Mouse (Mus musculus) gastrocnemius, adult 18-20 months (tissue): ENCODE measurements around the gene Elovl6. TPM values are rescaled to one million over a fixed set of nuclear protein-coding genes. Genes with fewer than 3 reads are reported as not detected.

Experiments
- DNase-seq: peaks from one replicate; pipeline ENCODE4 v3.0.0; 2021; ENCODE audit warnings: low spot score
- total RNA-seq, 2 experiments: library from RNA; stranded (reverse); gene quantifications; 2 replicates each; pipeline ENCODE4 v1.2.3; 2021

The Elovl6 gene
- total RNA-seq, 2 experiments from 2014 or later, result 0.39 to 0.62 TPM

DNA sequence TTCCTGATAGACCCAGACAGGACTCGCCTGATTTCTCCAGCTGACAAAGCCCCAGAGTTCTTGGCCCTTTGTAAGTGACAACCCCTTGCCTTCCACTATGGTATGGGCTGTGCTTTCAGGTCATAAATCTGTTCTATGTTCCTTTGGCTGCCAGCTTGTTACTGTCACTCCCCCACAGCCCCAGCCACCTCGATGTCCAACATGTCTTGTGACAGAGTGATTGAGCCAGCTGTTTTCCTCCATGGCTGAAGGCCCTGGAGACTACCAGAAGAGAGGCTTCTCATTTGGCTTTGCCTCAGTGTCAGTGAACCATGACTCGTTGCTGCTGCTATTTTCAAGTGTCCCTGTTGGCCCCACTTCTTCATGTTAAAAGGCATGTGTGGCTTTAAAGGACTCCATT, 113.3 kb downstream of the Elovl6 start:
- DNase-seq, result peak; percentile 22

DNA sequence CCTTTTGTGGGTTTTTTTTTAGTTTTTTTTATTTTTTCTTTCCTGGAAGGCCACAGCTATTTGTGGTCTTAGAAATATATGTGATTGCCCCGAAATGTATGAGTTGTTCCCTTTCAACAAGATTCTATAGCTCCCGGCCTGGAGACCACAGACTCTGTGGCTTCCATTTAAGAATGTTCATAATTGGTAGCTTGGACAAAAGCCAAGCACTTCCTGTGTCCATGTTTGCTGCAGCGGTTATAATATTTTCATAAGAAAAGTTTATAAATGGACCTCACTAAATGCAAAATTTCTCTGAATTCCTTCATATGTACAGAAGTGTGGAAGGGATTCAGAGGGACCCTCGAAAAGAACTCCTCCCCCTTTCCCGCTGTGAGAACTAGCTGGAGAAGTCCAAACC, 114.6 kb downstream of the Elovl6 start:
- DNase-seq, result no peak

DNA sequence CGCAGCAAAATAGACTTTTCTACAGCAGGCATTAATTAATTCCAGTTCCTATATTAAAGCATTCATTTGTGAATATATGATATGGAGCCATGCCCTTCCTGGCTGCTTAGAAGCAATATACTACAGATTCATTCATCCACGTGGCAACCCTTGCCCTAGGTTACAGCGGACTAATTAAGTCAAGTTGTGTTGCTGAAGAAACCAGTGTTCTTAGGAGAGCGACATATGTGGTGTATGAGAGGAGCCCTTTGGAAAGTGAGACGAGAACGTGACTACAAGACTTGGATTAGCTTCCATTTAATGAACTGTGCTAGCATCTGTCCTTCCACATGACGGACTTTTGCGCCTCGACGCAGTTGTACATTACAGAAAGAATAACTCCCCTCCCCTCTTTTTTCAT, 115.2 kb downstream of the Elovl6 start:
- no peak for DNase-seq

DNA sequence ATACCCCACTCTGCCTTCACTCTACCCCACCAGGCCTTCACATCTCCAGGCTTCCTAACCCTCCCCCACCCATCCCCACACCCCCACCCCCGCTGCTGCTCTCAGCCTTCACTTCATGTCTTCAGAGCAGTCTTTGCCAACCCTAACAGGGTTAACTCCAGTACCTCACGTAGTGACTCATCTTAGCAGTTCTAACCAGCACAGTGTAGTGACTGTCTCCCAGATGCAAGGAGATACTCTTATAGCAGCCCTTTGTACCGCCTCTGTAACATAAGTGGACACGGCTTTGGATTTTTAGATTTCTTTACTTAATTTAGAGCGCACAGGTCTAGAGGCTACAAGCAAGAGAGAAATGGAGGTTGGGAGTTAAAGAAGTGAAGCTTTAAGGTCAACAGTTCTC, 116.4 kb downstream of the Elovl6 start:
- DNase-seq, result no peak

DNA sequence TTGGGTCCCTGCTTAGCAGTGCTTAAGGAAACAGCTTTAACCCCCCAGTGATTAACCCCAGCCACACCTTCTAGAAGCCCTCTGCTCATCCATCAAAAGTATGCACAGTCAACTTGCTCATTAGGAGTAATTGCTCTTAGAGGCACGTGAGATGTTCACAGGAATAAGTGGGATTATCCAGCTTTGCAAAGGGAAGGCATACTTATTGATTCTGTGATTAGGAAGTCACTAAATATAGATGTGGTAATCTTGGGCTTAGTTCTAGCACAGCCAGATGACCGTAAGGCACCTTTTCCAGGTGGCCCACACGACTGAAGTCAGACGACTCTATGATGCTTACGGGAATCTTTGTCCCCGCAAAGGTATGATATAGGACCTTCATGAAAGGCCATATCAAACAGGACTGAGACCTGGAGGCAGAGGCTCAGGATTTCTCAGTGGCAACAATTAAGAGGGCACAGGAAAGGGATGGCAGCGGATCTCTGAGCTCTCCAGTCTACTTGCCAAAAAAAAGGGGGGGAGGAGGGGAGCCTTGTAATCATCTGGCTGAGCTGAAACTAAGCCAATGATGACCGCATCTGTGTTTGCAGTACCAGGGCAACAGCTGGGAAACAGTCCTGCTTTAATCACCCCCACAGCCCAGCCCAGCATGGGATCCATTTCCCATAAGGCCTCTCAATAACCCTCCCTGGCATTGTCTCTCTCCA, 117.6 kb downstream of the Elovl6 start:
- DNase-seq, result peak; percentile 43

DNA sequence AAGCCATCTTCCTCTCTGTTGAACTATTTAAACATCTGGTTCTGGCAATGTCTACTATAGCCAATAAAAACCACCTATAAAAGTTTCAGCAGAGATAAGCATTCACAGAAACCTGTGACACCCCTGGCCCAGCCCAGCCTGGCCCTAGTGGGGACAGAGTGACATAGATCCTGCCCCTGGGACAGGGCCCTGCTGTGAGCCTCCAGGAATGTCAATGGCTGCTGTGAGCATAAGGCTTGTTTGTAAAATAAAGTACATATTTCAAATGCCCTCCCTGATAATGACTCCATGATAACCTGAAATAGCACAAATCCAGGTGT, 118.1 kb downstream of the Elovl6 start:
- DNase-seq, result no peak

DNA sequence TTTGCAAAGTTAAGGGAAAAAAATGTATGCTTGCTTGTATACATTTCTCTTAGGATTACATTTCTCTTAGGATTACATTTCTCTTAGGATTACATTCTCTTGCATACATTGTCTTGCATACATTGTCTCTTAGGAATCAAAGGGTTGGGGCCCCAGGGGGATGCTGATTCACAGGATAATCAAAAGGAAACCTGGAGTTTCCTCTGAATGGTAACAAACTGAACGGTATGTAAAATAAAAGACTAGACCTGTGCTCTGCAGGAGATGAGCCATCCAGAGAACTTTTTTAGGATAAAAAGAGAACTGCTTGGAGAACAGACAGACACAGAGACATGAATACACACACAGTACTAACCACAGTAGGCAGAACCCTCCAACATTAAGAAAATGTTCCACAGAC, 118.8 kb downstream of the Elovl6 start:
- no peak for DNase-seq

DNA sequence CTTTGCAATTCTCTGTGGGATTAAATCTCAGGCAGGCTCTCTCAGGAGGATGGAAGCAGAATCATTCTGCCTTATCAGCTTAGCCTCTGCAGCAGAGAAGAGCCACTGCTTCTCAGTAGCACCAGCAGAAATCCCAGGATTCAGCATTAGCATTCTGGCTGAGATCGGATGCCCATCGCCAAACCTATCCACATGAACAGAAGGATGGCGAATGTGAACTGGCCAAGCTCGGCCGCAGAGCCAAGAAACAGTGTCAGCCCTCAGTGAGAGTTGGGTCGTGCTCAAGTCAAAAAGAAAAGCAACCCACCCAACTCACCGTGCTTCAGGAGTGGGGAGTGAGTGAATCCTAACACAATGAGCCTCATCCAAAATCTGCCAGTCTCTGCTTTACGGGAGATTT, 119.6 kb downstream of the Elovl6 start:
- no peak for DNase-seq

DNA sequence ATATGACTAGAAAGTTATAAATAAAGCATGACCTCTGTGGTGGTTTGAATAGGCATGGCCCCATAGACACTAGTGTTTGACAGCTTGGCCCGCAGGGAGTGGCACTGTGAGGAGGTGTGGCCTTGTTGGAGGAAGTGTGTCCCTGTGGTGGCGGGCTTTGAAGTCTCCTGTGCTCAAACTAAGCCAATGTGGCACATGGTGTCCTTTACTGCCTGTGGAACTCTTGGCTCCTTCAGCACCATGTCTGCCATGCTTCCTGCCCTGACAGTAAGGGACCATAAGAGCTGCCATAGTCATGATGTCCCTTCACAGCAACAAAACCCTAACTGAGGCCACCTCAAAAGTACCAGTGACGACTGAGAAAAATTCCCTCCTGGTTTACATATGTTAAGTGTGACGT, 120.3 kb downstream of the Elovl6 start:
- no peak for DNase-seq

DNA sequence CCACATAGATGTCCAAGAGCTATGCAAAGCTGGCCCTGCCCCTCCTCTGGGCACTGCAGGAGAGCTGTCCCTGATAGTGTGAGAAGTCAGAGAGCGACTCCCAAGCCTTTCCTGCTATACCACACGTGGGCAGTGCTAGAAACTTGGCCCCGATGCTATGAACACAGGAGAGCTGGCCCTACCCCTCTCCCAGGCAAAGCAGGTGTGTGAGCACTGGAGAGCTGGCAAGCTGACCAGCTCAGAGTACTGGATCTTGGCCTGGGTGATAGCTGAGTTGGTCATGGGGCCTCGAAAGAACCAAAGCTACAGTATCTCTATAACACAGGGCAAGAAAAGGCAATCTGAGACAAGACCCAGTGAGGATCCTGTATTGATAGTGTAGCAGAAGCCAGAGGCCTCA, 124.4 kb downstream of the Elovl6 start:
- no peak for DNase-seq

DNA sequence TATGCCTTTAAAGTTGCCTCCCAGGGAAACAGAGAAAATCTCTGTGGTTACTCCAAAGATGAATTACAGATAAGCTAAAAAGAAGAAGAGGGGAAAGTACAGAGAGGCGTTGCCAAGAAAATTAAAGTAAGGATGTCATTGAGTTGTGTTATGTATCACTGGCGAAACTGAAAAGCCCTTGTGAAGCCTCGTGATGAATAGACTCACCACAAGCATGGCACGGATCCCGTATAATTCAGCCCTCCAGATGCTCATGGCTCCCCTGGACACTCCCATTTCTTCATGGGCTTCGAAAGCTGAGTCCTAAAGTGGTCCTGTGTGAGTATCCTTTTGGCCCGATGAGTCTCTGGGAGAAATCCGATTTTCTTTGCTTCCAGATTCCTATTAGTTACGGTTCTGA, 125.1 kb downstream of the Elovl6 start:
- no peak for DNase-seq

DNA sequence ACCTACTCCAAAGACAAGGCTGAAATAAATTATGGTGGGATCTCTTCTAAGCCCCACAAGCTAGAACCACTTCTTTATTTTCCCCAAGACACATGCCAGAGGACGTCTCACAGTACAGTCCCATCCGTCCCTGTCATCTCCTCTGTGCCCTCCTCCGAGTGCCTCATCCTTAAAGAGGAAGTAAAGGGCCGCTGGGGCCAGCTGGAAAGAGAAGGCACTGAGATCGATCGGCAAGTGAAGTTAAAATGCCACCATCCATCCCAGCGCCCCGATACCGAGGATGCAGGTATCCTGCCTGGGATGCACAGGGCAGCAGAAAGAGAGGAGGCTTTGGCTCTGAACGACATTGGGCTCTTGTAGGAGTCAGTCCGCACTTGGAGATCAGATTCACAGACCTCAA, 125.6 kb downstream of the Elovl6 start:
- DNase-seq, result no peak

DNA sequence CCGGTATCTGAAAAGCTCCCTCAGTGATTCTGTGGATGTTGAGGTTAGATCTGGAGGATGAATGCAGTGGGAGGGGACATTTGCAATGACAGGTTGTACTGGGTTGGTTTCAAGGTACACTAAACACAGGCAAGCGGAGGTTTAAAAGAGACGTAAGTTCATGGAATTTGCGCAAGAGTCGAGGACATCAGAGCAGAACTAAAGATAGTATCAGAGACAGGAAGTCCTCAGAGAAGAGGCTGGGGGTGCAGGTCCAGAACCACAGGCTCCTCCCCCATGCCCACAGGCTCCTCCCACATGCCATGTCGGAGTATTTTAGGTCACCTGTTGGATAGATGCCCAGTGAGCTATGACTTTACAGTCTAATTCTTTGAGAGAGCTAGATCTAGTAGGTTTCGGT, 126.6 kb downstream of the Elovl6 start:
- no peak for DNase-seq

DNA sequence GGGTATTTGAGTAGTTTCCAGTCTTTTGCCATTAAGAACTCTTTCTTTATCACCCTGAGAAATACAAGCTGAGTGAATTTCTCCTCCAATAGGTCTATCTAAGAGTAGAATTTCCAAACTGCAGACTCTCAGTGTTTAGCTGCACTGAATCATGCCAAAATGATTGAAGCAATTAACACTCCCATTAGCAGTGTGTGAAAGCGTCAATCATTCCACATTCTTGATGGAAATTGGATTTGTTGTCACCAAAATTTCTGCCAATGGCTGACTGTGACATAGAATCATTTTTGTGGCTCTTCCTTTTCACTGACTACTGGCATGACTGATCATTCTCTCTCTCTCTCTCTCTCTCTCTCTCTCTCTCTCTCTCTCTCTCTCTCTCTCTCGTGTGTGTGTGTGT, 131.8 kb downstream of the Elovl6 start:
- DNase-seq, result no peak

DNA sequence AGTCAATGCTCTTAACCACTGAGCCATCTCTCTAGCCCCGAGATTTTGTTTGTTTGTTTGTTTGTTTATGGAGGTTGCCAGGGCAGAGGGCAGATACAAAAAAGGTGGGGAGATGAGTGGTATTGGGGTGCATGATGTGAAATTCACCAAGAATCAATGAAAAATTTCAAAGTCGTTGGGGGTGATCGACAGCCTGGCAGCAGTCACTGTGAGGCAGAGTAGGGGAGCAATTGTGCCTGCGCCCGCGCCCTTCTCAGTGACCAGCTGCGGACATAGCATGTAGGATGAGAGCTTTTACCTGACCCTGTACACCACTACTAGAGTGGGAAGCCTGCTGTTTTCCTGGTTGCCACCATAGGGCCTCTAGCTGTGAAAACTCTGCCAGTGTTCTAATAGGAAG, 143.8 kb downstream of the Elovl6 start:
- no peak for DNase-seq

DNA sequence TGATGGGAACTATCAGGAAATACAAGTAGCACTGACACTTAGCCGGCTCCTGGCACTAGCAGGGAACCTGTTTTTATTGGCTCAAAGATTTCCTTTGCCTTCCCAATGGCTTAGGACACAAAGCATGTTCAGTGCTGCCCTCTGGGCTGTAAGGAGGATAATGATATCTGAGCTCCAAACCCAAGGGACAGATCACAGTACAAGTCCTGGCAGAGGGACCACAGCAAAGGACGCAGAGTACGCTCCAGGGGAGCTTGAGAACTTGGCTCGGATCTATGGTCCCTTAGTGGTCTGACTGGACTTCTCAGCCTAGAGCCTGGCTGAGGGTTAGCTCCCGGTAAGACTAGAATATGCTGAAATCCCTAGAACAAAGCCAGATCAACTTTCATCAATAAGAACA, 148.1 kb downstream of the Elovl6 start:
- DNase-seq, result peak; percentile 82

DNA sequence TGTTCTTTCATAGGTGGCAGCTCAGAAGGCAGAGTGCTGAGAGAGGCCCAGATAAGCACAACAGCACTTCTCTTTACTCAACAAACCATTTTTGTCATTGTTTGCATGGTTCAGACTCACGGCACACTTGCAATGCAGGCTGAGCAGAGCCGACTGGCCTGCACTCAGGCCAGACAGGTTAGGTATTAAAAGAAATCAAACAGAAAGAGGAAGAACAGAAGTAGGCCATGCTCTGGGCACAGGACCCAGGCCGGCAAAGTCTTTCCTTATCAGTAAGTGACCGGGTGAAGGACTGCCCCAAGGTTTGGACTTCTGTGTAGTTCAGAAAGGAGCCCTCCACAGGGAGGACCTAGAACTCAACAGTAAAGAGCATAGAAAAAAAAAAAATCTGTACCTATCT, 149.7 kb downstream of the Elovl6 start:
- DNase-seq, result no peak

DNA sequence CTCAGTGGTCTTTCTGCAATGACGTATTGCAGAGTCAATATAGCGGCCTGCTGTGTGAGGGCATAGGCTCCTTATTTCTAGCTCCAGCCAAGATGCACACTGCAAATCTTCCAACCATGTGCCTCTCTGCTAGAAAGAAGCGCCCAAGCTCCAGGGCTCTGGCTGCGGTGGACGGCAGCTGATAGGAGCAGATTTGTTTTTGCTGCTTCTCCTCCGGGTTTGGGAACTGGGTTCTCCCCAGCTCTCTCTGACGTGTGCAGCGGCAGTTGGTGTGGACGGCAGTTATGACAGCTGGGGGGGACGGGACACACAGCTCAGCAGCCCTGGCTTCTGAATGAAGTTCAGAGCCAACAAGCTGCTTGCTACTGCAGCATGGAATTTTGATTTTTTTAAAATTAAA, 150.2 kb downstream of the Elovl6 start:
- no peak for DNase-seq

DNA sequence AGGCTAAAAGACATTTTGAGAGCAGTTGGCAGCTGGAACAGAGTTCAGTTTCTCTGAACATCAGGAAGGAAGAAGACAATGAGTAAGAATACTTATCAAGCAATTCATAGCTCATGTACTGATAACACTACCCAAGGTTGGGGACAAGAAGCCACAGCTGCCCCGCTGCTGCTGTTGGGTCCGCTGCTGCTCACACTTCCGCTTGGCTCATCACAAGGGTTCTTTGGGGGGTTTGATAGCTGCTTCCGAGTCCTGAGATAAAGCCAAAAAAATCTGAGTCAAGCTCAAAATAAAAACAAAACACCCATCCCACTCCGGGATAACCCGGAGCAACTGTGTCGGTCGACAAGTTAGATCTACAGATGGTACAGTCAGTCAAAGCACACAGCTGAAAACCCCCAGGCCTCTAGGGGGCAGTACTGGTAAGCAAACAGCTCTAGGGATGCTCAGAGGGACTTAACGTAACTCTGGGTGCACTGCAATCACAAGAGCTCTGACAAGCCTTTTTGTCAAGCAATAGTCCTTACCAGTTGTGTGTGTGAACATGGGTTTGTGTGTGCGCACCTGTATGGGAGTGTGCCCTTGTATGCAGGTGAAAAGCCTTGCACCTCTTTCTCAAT, 151.0 kb downstream of the Elovl6 start:
- no peak for DNase-seq

DNA sequence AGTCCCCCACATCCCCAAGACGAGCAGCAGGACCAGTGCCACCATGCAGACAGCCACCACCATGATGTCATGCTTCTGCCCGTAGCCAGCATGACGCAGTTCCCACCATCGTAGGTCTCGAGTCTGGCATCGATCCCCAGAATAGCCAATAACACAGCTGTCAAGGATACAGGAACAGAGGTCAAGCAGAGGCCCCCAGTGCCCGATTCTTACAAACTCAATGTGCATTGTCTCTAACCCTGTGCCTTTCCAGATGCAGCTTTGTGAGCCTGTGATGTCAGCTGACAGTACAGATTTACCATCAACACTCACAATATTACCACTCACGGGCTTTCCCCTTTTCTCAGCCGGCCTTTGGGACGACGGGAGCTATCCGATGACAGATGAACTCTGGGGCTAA, 154.0 kb downstream of the Elovl6 start:
- DNase-seq, result no peak

DNA sequence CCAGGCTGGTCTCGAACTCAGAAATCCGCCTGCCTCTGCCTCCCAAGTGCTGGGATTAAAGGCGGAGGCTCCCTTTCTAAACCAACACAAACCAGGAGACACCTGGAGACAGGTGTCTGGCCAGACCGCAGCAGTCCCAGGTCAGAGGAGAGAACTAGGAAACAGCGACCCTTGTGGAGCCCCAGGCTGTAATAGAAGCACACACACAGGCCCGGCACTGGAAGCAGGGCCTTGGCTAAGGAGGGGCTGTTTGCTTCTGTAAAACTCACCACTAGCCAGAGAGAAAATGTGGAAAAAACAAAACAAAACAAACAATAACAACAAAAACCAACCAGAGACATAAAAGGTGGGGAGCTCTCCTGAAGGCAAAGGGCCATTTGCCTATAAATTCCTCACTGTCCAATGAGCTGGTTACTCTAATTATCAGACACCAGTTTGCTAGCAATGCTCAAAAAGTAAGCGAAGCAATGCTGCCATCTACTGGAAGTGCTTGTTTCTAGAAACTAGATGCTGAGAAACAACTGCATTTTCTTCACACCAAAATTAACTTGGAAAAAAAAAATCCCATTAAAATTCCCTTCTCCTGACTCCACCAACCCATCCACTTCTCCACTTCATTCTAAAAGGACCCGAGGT, 154.7 kb downstream of the Elovl6 start:
- DNase-seq, result peak; percentile 70

DNA sequence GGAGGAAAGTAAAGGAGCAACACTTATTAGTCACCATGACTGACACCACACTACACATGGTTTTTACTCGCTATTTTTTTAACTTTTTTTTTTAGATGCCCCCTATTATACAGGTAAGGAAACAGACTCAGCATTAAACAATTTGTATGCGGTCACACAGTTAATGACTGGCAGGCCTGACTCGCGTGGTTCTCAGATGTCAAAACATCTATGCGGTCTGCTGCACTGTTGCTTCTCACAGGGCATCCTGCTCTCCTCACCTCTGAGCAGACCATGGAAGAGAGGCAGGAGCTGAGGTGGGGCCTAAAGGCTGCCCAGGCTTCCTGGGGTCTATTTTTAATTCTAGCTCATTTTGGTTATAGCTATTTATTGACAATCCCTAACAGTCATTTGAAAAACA, 155.3 kb downstream of the Elovl6 start:
- no peak for DNase-seq
